Mouse (Mus musculus): ENCODE measurements around the gene Pank1.

DNA sequence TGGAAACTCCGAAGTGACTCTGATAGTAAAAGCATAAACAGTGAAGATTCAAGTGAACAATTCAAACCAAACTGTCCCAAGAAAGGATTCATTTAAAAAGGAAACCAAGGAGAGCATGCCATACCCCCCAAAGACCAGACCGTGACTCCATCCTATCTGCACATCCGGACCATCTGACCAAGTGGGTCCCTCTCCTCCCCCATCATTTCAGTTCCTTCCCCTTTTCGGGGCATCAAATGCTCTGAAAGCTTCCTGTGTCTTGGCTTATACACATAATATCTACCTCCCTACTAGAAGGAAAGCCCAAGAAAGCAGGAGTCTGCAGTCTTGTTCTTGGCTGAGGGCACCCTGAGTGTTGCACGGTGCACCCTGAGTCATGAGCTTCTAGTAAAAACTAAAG is 72.1 kb downstream of the Pank1 start:
- TF ChIP-seq ZC3H11A (IDR thresholded peaks at IDR 0.05; ENCODE audit: borderline replicate concordance, low read depth, low read length) (no peak), ZNF384 (IDR thresholded peaks at IDR 0.05; ENCODE audit: low read depth, low read length) (no peak), CHD2 (IDR thresholded peaks at IDR 0.05; ENCODE audit: low read depth, low read length) (no peak), MAFK (IDR thresholded peaks at IDR 0.05; ENCODE audit: insufficient read depth, low read depth, low read length) (no peak), HCFC1 (IDR thresholded peaks at IDR 0.05; ENCODE audit: borderline replicate concordance, insufficient read depth, low read length) (no peak)
